Mouse (Mus musculus) adrenal gland, adult (tissue): ENCODE measurements at regions not wholly inside any gene's neighbourhood (a gene's known extent, or its start where the extent isn't known, plus 50 kb on each side); places are given as distances from the start of the nearest gene placed in this dataset.

Experiments used
- DNase-seq, 2 experiments: peaks; one replicate each; pipeline ENCODE4 v3.0.0; 2022 to 2023; ENCODE audit warnings: low spot score in 1 of 2; ENCODE audit not compliant: inconsistent age in 2 of 2

- peak in 1 of 2 experiments; percentile 38 for DNase-seq
These were observed 57.0 kb upstream of the Gnaq start for GRCm38 (mm10) chr19:16075512-16076086.

GRCm38 (mm10) chr19:16075026-16075425 is 57.6 kb upstream of the Gnaq start:
- no peak for DNase-seq

DNA sequence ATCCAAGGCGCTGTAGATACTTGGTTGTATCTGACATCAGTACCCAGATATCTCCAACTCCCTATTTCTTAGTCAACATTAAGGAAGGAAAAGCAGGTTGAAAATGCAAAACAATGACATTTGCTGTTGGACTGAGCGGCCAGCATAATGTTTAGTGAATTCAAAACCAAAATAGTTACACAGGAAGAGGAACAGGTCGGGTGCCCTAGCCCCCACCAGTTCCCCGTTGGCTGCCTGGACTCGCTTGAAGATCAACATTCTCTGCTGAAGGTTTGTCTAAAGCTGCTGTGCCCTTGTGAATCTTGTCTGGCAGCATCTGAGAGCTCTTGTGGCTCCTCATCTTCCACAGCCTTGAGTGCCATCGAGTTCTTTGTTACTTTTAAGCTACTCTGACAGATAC is 65.3 kb upstream of the Gnaq start:
- no peak for DNase-seq

DNA sequence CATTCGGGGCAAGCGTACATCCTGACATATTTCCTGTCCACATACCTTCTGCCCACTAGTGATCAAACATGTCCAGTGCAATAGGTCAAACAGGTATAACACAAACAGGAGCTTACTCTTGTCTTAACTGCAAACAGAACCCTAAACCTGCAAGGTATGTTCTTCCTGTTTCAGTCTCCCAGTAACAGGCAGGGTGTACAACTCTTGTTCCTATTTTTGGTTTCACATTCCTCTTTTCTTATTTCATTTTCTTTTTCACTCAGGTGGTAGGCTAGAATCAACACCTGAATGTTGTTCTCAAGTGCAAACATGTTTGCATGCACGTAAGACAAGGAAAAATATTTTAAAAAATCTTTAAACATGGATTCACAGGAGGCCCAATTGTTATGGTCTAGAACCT is 67.7 kb upstream of the Gnaq start:
- DNase-seq: no peak

GRCm38 (mm10) chr19:16063916-16064580 is 68.6 kb upstream of the Gnaq start:
- peak; percentile 77 to 95 for DNase-seq

DNA sequence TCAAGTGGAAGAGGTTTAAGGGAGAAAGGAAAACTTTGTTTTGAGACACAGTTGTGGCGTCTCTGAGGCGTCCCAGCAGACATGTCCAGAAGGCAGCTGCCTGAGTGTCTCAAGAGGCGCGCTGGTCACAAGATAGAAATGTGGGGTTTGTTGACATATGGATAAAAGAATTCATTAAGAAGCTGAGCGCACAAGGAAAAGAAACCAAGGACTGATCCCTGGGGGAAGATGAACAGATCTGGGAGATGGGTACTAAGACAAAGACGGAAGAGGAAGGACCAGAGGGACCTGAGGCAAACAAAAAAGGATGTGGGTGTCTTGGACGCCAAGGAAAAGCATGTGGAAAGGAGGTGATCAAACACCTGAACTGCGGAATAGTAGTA is 69.1 kb upstream of the Gnaq start:
- DNase-seq: no peak

DNA sequence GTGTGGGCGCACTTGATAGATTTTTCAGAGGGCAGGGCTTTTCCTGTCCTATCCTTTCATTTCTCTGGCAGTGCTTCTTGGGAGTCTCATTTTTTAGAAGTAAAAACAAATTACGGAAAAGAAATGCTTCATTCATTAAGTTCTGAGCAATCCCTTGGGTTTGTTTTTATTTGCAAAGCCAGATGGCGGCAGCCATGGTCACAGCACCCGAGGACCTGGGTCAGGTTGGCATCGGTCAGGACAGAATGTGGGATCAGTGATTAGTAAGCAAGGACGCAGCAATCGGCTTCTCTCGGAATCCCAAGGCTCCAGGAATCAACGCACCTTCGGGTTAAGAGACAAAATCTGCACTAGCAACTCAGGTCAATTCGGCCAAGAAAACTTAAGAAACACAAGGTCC is 70.8 kb upstream of the Gnaq start:
- peak; percentile 45 to 83 for DNase-seq

DNA sequence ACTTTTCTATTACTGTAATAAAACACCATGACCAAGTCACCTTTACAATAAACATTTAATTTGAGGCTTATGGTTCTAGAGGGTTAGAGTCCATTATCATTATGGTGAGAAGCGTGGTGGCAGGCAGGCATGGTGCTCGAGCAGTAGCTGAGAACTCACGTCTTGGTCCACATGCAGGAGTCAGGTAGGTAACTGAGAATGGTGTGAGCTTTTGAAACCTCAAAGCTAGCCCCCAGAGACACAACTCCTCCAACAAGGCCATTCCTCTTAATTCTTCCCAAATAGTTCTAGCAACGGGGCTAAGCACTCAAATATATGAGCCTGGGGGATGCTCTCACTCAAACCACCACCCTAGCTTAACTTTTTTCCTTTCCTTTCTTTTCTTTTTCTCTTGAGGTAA is 73.6 kb upstream of the Gnaq start:
- DNase-seq: no peak

GRCm38 (mm10) chr19:16050220-16051055 is 65.6 kb upstream of the Cep78 start:
- peak; percentile 37 to 76 for DNase-seq

DNA sequence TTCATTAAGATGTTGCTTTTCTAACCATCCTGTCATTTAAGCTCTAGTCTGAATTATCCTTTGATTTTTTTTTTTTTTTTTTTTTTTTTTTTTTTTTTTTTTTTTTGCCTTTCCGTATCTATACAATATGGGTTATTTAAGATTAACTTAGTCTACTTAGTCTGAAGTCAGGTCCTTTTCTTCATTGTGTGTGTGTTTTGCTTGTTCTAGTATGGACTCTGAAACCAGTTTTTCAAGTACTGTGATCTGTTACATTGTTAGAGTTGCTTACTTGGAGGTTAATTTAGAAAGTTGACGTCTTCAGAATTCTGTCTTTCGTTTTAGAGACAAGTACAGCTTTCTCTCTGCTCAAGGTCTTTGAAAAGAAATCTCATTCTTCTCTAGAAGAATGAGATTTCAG is 64.9 kb upstream of the Cep78 start:
- DNase-seq: no peak

DNA sequence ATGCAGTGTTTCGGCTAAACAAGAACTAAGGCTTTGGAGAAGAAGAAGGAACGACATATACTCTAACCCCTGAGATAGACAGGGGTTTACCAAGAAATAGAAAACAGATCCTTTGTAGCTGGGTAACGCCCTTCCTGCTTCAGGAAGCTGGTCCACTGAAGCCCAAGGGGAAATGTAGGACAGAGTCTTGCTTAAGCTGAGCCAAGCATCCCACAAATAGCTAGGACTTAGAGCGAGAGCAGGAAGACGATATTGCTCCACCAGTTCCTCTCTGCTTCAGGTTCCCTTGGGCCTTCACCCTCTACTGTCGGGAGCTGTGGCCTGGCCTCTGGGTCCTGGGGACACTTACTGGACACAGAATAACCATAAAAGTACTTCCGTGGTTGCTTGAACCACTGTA is 62.2 kb upstream of the Cep78 start:
- no peak for DNase-seq

DNA sequence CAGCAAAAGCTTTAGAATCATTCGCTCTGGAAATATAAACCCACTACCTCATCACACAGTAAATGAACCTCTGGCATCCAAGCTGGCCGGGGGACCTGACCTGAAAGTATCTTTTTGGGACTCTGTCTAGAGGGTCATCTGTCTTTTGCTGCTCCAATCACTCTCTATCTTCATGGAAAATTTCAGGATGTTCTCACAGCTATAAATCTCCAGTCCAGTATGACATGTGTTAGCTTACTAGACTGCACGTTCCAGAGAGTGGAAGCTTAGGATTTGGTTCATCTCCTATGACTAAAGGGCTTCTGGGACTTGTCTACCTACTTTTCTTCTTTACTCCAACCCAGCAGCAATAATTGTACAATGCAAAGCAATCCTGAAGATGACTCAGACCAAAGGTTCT is 60.5 kb upstream of the Cep78 start:
- peak in 1 of 2 experiments; percentile 50 for DNase-seq

- no peak for DNase-seq
These were observed 59.4 kb upstream of the Cep78 start for GRCm38 (mm10) chr19:16044169-16044568.

DNA sequence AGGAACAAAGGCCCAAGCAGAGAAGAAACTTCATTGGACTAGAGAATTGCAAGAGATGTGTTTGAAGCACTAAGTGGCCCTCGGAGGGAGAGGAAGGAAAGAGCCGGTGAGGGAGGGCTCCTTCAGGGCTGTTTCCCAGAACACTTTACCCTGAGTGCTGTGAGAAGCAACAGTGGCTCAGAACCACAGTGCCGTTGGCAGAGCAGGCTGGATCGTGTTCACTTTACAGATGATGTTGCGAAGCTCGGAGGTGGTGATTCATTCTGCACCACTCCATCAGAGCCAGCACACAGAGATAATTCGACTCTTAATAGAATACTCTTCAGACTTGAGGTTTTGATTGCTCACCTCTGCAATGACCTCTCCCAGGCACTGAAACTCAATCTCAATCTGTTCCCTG is 58.2 kb upstream of the Cep78 start:
- no peak for DNase-seq

- DNase-seq: no peak
These were observed 57.1 kb upstream of the Cep78 start for GRCm38 (mm10) chr19:16041891-16042290.

DNA sequence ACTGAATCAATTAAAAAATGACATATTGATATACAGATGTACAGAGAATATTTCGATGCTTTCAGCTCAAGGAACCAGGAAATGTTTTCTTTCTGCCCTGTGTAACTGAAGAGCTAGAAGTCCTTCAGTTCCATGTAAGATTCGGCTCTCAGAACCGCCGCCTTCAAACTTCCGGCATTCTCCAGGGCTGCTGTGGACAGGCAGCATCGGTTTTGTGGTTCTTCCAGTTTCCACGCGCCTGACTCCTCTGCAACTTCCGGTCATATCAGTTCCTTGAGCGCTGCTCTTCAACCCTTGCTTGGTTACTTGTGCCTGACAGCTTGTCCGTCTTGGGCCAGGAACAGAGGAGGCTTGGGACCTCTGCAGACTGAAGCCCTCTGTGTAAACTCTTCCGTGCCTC is 53.0 kb upstream of the Cep78 start:
- DNase-seq: no peak
